Mouse (Mus musculus) CD8-positive naive resting alpha-beta T cell, adult 2 months (primary cell): ENCODE data around the gene Morn3.

Experiments
- DNase-seq, 2 experiments: peaks; one replicate each; pipeline ENCODE4 v3.0.0; 2022; ENCODE audit warnings: low read depth in 2 of 2, low spot score in 2 of 2

Morn3 gene

DNA sequence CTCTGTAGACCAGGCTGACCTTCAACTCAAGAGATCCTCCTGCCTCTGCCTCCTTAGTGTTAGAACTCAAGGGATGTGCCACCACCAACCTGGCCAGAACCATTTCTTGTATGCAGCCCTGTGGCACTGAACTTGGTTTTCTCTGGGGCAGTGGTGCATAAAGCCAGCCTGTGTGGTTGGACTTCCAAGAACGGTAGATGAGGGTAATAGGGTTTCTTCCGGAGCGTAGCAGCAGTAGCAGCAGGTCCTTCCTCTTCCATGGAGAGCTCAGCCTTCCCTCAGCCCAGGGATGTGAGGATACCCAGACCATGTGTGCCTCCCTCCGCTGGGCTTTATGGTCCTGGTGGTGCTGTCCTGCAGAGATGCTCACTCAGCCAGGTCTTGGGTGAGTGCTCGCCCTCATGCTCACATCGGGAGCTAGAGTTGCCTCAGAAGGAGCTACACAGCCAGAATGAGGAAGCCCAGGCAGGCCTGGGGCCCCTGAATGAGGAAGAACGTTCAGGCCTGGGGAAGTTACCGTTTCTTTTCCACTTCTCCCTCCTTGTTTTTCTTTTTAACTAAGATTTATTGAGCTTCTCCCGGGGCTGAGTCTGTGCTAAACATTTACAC, 21.7 kb downstream of the Morn3 start:
- DNase-seq, result no peak

DNA sequence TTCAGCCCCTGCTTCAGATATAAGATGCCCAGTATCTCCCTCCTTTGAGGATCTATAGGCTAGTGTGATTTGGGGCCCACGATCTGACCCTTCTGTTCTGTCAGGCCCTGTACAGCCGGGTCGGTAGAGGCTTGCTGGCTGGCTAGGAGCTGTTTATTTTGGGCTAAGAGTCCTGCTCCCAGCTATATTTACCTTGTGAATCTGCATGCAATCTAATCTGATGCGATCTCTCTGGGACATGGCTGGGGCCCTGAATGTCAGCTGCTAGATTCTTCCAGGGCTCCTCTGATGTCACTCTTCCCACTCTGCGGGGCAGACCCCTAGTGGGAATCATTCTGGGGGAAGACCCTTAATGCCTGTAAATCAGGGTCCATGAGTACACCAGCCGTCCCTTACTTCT, 22.5 kb downstream of the Morn3 start:
- DNase-seq, result no peak

DNA sequence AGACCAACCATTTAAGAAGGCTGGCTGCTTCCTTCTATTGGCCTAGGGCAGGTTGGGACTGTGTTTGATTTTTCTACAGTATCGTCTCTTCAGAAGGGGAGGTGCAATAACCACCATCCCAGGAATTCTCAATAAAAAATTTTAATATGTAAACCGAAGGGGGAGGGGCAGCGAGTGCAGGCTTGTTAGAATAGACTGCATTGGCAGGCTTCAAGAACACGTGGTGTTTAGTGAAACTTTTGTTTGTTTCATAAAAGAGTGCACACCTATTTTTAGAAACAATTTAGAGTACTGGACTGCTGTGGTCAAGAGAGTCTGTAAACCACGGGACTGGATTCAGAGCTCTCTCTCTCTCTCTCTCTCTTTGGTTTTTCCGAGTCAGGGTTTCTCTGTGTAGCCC, 23.8 kb downstream of the Morn3 start:
- DNase-seq, result no peak

DNA sequence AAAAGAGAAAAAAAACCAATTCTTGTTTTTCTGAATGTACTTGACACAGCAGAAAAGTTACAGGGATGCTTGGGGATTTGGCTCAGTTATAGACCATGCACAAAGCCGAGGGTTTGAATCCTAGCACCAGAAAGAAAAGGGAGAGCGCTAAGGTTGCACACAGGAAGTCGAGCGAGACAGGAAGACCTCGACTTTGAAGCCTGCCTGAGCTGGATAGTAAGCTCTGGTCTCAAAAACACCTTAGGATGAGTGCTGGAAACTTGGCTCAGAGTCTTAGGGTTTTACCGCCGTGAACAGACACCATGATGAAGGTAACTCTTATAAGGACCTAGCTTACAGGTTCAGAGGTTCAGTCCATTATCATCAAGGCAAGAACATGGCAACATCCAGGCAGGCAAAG, 25.4 kb downstream of the Morn3 start:
- no peak for DNase-seq

DNA sequence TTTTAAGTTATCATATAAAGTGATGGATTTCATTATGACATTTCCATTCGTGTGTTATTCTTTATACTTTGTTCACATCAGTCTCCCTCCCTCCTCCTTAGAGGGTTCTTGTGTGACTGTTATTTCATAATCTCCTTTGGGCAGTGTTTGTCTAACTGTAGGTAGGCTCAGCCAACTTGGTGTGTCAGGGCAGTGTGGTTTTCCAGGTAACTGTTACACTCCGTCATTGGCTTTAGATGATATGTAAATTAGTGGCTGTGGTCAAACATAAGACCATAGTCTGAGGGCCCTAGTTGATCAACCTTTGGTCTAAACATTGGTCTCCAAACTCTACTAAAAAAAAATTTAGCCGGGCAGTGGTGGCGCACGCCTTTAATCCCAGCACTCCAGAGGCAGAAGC, 26.4 kb downstream of the Morn3 start:
- DNase-seq, result no peak

DNA sequence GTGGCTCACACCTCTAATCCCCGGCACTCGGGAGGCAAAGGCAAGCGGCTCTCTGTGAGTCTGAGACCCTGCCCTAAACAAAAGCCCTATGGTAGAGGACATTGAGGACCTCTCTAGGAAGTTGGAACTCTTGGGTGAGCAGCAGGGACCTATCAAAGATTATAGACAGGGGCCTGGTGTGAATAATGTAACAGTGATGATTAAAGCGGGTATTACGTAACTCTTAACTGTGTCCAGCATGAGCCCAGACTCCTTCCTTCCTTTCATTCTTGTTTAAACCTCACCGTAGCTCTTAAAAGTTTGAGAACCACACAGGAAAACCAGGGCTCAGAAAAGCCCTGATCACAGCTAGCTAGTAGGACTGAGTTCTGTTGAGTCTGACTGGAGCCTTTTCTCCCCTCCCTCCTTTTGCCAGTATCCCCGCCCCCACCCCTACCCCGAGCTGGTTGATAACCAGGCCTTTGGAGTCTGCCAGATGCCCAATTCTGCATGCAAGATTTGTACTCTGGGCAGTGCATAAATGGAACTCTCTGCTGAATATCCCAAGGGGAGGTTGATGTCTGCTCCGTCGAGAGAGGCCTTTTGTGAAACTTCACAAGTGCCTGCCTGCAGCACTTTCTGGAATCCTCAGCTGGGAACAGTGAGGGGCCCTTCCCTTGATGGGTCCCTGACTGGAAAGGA, 27.3 kb downstream of the Morn3 start:
- no peak for DNase-seq

DNA sequence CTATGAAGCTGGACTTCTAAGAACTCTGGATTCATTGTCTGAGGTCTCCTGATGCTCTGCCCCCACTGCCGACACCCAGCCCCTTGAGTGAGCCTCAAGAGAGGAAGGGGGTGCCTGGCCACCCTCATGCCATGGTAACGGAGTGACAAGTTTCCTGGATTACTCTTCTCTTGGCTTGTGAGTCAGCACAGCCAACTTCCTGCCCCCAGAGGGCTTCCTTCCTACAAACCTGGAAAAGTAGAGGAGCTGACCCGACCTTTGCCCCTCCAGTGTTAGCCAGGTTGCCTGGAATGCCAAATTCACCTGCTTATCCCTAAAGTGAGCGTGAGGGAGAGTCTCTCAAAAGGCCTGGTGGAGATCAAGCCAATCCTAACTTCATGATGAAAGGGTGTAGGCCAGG, 29.3 kb downstream of the Morn3 start:
- no peak for DNase-seq

DNA sequence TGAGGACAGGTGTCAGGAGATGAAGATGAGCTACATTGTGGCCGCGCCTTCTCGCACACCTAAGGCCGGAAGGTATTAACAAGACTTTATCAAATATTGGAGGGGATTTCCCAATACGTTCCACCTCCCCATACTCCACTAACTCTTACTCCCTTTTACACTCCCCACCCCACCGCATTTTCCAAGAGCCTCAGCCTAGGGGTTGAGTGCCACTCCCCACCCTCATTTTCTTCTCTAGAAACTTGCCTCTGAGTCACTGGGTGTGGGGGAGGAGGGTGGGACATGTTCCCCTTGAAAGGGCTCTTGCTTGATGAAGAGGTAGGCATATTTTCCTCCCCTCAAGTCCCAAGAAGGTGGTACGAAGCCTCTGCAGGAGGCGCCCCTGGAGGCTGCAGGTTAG, 30.9 kb downstream of the Morn3 start:
- peak in 1 of 2 experiments; percentile 37 for DNase-seq

DNA sequence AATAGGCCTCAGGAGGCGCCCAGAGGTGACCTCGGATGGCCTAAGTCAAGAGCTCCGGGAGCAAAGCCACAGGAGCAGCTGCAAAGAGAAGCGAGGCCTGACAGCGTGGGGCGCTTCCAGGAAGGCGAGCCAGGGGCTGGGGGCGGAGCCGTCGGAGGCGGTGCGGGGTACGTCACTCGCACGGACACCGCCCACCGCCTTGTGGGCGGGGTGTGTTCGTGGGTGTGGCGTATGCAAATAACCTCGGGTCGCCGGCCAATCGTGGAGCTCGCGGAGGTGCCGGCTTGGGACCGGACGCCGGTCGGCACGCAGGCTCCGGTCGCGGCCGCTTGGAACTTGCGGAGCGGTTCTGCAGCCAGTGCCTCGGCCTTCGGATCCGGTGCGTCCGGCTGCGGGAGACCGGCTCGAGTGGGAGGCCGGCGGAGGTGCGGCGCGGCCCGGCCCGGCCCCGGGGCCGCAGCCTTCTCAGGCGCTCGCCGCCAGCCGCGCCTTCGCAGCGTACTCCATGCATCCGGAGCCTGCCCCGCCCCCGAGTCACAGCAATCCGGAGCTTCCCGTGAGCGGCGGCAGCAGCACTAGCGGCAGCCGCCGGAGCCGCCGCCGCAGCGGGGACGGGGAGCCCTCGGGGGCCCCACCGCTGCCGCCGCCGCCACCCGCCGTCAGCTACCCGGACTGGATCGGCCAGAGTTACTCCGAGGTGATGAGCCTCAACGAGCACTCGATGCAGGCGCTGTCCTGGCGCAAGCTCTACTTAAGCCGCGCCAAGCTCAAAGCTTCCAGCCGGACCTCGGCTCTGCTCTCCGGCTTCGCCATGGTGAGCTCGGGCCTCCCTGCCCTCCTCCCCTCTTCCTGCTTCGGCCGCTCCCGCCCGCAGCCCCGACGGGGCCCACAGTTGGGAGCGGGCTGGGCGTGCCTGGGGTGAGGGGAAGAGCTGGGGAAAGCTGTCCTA, 31.8 kb downstream of the Morn3 start, which contains the start of gene Orai1:
Orai1 (plus strand) TSS at position 322 of the 949 bp plus-strand sequence.
- DNase-seq, result peak; percentile 94 to 99

DNA sequence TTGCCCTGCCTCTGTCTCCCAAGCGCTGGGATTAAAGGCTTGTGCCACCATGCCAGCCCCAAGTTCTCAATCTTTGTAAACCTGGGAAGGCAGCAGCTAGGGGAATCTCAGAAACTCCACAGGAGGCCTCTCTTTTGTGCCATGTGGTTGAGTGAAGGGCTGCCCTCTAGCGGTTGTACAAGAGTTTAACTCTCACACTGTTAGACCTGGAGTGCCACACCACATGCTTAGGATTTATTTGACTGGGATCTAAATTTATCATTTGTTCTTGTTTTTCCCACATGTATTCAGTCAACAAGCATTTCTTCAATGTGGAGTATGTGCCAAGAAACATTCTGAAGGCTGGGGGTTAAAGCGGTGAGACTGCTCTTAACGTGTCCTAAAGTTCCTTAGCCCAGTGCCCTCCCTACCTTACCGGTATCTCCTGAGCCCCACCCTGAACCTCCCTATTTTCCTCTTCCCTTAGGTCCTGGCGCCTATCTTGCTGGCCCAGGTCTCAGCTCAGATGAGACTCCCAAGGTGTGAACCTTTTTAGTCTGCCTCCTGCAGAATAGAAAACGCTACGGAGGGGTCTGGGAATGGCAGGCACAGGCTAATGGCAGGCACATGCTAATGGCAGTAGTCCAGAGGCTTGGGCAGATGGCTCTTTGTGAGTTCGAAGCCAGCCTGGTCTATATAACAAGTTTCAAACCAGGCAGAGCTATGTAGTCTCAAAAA, 33.1 kb downstream of the Morn3 start:
- DNase-seq, result peak; percentile 55 to 69

DNA sequence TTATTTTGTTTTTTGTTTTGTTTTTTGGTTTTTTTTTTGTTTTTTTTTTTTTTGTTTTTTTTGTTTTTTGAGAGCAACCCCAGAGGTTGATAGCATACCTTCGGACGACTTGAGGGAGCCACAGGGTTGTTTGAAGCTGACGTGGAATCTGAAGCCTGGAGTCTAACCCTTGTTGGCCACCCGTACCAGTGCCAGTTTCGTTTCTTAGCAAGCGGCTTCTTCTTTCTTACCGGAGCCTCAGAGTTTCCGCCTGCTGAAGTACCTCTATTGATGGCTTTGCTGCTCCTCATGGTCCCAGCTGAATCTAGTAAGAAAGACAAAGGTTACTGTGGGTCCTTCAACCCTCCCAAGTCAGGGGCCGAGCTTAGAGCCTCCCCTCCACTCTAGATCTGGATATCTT, 35.1 kb downstream of the Morn3 start:
- DNase-seq, result no peak

DNA sequence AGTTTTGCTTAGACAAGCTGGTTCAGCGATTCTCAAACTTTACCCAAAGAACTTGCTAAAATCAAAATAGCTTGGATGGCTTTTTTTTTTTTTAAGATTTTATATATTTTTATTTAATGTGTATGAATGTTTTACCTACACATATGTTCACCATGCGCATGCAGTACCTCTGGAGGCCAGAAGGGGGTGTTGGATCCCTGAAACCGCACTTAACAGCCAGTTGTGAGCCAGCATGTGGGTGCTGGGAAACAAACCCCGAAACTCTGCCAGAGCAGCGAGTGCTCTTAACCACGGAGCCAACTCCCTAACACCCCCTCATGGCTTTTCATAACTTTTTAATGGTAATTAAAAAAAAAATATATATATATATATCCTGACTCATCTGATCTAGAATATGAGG, 36.0 kb downstream of the Morn3 start:
- peak in 1 of 2 experiments; percentile 34 for DNase-seq

DNA sequence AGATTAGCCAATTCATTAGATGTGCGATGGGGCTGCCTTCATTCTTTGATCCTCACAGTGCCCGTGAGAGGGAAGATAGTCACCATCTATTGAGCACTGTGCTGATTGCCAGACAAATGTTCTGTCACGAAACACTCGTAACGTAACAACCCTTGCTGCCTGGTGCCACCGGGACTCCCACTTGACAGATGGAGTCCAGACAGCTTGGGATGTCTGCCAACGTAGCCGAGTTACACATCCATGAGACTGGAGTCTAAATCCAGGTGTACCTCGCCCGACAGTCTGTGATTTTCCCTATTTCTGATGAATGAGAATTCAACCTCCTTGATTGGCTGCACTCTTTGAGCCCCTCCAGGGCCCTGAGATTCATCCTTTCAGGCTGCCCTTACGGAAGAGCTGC, 36.9 kb downstream of the Morn3 start:
- no peak for DNase-seq

DNA sequence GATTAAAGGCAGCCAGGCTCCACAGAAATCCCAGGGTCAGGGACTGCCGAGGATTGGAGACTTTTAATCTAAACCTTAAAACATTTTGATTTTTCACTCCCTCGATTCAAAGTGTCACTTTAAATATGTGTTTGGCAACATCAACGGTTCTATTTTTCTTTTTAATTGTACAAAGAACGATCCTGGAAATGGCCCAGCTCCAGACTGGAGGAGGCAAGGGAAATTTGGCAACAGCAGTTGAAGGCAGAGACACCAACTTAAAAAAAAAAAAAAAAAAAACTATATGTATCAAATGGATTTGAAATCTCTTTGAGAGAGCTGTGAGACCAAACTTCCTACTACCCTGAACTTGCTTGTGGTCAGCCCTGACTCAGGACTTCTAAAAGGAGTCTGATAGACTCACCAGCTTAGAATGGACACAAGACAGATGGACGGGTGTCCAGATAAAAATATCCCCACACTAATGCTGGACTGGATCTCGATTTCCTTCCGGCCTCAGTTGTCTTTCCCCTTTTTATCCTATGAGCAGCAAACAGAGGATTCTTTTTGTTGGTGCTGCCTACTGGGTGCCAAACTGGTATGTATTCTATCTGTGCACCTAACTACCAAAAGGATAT, 37.8 kb downstream of the Morn3 start:
- DNase-seq, result no peak

DNA sequence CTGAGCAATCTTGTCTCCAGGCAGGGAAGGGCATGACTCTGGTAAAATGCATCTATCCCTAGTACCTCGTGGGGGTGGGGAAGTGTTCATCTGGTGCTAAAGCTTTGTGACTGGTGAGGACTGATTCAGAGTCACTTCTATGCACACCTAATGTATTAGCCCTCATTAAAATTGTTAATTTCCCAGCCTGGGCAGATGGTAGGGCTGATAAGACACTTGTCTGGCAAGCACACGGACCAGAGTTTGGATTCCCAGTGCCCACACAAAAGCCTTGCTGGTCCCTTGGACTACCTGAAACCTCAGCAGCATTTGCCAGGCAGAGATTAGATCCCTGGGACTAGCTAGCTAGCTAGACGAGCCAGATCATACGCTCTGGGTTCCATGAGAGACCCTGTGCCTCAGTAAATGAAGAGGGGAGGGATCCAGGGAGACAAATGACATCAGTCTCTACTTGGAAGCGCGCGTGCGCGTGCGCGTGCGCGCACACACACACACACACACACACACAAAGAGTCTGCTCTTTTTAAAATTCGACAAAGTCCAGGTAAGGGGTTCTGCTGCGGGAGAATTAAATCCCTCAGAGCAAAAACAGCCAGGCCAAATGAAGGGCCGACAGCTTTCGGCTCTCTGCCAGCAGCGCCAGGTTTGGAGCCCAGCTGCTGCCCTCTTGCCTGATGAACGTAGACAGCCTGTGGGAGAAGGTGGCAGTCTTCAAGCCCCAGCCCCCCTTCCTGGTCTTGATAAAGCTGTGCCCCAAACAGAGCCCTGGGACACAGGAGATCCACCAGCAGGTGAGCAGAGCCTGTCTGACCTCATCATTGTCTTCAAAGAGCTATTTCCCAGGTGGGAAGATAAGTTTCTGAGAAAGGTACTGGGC, 40.9 kb downstream of the Morn3 start:
- no peak for DNase-seq

DNA sequence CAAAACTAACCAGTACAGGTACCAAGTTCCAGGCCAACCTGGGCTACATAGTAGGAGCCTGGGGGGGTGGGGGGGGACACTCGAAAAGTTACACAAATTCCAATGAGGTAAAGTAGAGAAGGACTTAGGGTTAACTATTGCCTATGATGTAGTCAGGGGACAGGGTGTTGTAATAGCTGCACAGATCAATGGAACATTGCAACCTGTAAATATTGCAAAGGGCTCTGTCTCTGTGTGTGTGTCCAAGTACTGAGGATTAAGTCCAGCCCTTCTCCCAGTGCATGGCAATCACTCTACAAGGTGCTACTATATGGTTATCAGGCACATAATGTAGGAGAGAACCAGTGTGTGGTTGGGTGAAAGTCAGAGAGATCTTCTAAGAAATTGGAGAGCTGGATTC, 45.9 kb downstream of the Morn3 start:
- DNase-seq, result no peak

DNA sequence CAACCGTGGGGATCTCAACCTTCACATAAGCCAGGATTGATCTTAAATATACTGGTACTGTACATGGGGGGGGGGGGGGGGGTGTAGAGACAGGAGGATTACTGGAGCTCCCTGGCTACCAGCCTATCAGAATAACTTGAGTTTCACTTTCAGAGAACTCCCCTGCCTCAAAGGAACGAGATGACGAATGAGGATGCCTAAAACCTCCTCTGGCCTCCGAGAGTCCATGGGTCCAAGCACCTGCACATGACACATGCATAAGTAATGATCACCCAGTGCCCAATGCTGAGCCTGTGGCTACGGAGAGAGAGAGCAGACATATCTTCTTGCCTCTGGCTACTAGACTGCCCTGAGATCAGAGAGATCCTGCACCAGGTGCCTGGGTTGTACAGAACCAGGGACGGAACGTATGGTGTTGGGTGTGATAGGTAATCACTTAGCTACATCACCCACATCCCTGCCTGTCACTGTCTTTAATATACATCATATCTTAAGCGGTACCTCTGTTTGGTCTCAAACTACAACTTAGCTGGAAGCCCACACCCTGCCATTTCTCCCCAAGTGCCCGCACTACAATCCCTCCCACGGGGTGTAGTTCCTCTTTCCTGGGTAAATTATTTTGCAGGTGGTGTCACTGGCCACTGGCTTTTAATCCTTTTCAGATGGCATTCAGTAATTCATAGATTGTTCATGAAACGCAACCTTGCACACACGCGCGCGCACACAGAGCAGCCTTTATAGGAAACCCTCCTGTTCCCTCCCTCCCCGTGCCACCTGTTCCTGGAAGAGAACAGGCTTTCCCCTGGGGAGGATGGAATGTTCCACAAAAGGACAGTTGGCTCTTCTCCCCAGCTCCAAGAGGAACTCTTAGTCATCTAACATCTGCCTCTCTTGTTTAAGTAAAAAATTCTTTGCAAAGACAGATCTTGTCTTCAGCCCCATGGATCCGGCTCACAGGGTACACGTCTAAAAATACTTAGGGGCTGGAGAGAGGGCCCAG, 49.3 kb downstream of the Morn3 start:
- DNase-seq, result no peak

DNA sequence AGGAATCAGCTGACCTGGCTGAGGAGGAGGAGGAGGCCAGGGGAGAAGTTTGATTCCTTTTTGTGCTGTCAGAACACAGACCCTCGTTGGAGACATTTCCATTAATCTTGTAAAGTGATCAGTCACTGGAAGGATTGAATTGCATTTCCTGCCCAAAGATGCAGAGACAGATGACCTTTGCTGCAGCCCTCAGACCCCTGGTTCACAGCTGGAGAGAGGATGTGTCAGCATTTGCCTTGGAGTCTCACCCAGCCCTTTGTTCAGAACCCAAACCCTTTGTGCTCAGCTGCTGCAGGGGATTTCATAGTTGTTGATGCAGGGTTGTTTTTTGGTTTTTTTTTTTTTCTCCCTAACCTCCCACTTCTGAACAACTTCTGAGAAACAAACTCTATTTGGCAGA, 51.9 kb downstream of the Morn3 start:
- no peak for DNase-seq
